Mouse (Mus musculus) embryonic facial prominence, embryonic 14.5 days (tissue): ENCODE data around the gene Prap1. TPM values are rescaled to one million over a fixed set of nuclear protein-coding genes. Genes with fewer than 3 reads are reported as not detected.

Experiments
- ATAC-seq: fragments of 200-750 bp; cut with Nextera tagmentation; 2 replicates; pipeline ENCODE4 v1.8.0; 2017; ENCODE audit warnings: low read depth, moderate number of reproducible peaks, moderate TSS enrichment
- DNase-seq: peaks from one replicate; pipeline ENCODE4 v3.0.0-alpha.2; 2015; ENCODE audit warnings: low spot score
- H3K27ac ChIP-seq: fragments of 300-500 bp; sonication (generic); replicated peaks from 2 replicates; pipeline ENCODE4 v1.5.1; 2014; ENCODE audit warnings: low read depth, mild to moderate bottlenecking, low read length, moderate library complexity
- H3K27me3 ChIP-seq: fragments of 300-500 bp; sonication (generic); replicated peaks from 2 replicates; pipeline ENCODE4 v1.6.1; 2014; ENCODE audit warnings: low read length; ENCODE audit not compliant: control insufficient read depth, insufficient read depth
- H3K36me3 ChIP-seq: fragments of 300-500 bp; sonication (generic); 2 replicates; pipeline ENCODE4 v1.6.1; 2014; ENCODE audit warnings: low read length, mixed read lengths; ENCODE audit not compliant: control insufficient read depth, insufficient read depth
- H3K4me1 ChIP-seq: fragments of 300-500 bp; sonication (generic); 2 replicates; pipeline ENCODE4 v1.6.1; 2014; ENCODE audit warnings: antibody characterized with exemption, low read length; ENCODE audit not compliant: control insufficient read depth, insufficient read depth
- H3K4me2 ChIP-seq: fragments of 300-500 bp; sonication (generic); 2 replicates; pipeline ENCODE4 v1.6.1; 2014; ENCODE audit warnings: low read depth, mild to moderate bottlenecking, low read length, moderate library complexity, mixed read lengths
- H3K4me3 ChIP-seq: fragments of 300-500 bp; sonication (generic); 2 replicates; pipeline ENCODE4 v1.5.1; 2014; ENCODE audit warnings: low read depth, mild to moderate bottlenecking, low read length
- H3K9ac ChIP-seq: fragments of 300-500 bp; sonication (generic); 2 replicates; pipeline ENCODE4 v1.6.1; 2014; ENCODE audit warnings: low read depth, mild to moderate bottlenecking, low read length, moderate library complexity, mixed read lengths
- H3K9me3 ChIP-seq: fragments of 300-500 bp; sonication (generic); 2 replicates; pipeline ENCODE4 v1.6.1; 2016; ENCODE audit warnings: low read length; ENCODE audit not compliant: control insufficient read depth
- WGBS: fragments of 180-500 bp; shearing (Covaris S2); extraction: QIAGEN DNeasy Blood & Tissue Kit; methylation state at CpG from one replicate; pipeline ENCODE4 v1.1.7; 2014; 5-methylcytosine and 5-hydroxymethylcytosine counted together
- polyA plus RNA-seq: library from polyadenylated mRNA; unstranded; fragments of >200 nt; fragmentation: Nextera tagmentation; extraction: Ambion mirVana; gene quantifications from 2 replicates; pipeline ENCODE4 v1.2.1, GENCODE M21; 2014

The Prap1 gene
- polyA plus RNA-seq = 0.60 TPM in 1 of 2 replicates, not detected in the other

DNA sequence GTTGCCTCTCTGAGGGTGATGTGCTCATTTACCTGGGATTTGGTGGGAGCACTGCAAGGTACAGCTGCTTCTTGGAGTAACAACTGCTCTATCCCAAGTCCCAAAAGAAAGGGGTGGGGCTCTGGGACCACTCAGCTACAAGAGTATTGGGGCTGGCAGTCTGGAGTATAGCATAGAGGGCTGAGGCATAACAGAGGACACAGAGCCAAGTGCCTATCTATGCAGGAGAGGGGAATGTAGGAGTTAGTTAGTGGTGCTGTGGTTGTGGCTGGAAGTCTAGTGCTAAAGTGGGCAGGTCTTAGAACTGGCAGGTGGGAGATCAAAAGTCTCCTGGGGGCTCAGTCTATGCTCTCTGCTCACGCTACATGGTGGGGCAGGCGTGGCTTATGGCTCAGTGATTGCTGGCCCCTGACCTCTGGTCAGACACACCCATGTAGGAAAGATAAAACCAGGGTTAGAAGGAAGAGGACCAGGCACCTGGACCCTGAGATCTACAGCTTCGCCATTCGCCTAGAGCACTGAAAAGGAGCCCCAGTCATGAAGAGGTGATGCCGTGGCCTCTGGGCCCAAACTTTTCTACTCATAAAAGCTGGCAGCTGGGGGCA lies at the start of gene Prap1:
Prap1 (plus strand) TSS at position 472 of the 605 bp plus-strand sequence.
- Histone ChIP-seq H3K27ac (no peak within 1 kb of the TSS), H3K4me2 (no peak within 1 kb of the TSS), H3K27me3 (no peaks in the 10 kb centered on the region), H3K4me3 (no peak within 1 kb of the TSS), H3K9ac (no peak within 1 kb of the TSS), H3K36me3 (no peaks in the 10 kb centered on the region), H3K9me3 (no peaks in the 10 kb centered on the region), H3K4me1 (no peaks in the 10 kb centered on the region)
- DNase-seq (no peak), ATAC-seq (no peak)
- 75% methylated on average over 5 of the region's 5 CpGs for WGBS

GRCm38 (mm10) chr7:140045546-140045945 lies 47.6 kb upstream of the Prap1 start:
- H3K36me3 ChIP-seq = no peaks in the 10 kb centered on the region
- H3K4me3 ChIP-seq = no peak overlapping the region
- no peaks in the 10 kb centered on the region for H3K9me3 ChIP-seq
- H3K27me3 ChIP-seq = peaks cover 60% of the 10 kb centered on the region
- WGBS = 79% methylated on average over 4 of the region's 4 CpGs
- peaks cover 16% of the 10 kb centered on the region for H3K4me1 ChIP-seq
- no peak overlapping the region for H3K9ac ChIP-seq
- DNase-seq (no peak), ATAC-seq (no peak)
- no peak overlapping the region for H3K27ac ChIP-seq
- no peak overlapping the region for H3K4me2 ChIP-seq

GRCm38 (mm10) chr7:140047811-140048311 lies 45.3 kb upstream of the Prap1 start:
- Histone ChIP-seq H3K9me3 (no peaks in the 10 kb centered on the region), H3K27me3 (peaks cover 81% of the 10 kb centered on the region), H3K9ac (no peak overlapping the region), H3K4me3 (peak overlapping the region; percentile 42), H3K4me2 (peak overlapping the region; percentile 66), H3K36me3 (no peaks in the 10 kb centered on the region), H3K4me1 (peaks cover 16% of the 10 kb centered on the region), H3K27ac (no peak overlapping the region)
- 2% methylated on average over 25 of the region's 33 CpGs for WGBS
- ATAC-seq (no peak), DNase-seq (peak; percentile 39)

DNA sequence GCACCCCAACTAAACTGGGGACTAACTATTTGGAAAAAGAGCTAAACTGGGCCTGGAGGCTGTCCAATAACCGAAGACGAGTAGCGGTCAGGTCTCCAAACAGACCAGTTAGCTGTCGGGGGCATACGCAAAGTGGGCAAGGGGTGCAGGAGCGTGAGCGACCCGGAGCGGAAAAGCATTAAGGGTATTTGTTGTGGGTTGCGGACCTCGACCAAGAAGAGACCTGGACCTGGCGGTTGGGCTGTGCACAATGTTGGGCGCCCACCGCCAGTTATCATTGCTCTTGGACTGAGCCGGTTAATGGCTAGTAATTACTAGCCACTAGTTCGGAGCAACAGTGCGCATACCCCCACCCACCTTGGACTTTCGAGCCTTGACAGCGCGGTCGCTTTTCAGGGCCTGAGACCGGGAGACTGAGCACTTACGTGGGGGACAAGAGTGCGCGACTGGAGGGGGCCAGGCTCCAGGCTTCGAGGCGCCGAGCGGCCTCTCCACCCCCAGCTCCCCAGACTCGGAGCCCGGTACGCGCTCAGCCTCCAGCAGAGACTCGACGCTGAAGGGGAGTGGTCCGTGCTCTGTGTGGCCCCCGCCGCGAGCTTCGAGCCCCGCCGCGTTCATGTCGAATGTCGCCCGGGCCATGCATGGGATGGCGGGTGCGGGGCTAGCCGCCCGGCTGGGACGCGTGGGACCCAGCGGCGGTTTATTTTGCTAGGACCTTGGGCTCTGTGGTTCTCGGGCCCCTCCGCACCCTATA lies 44.7 kb upstream of the Prap1 start, which contains the start of gene Msx3:
Msx3 (minus strand) TSS at position 729 of the 754 bp plus-strand sequence.
- Histone ChIP-seq H3K36me3 (no peaks in the 10 kb centered on the region), H3K4me1 (peaks cover 16% of the 10 kb centered on the region), H3K9me3 (no peaks in the 10 kb centered on the region), H3K9ac (peak within 1 kb of the TSS; percentile 14), H3K4me2 (peak within 1 kb of the TSS; percentile 66), H3K27ac (no peak within 1 kb of the TSS), H3K27me3 (peaks cover 87% of the 10 kb centered on the region), H3K4me3 (peak within 1 kb of the TSS; percentile 42)
- DNase-seq = no peak
- ATAC-seq = no peak
- 2% methylated on average over 43 of the region's 56 CpGs for WGBS

DNA sequence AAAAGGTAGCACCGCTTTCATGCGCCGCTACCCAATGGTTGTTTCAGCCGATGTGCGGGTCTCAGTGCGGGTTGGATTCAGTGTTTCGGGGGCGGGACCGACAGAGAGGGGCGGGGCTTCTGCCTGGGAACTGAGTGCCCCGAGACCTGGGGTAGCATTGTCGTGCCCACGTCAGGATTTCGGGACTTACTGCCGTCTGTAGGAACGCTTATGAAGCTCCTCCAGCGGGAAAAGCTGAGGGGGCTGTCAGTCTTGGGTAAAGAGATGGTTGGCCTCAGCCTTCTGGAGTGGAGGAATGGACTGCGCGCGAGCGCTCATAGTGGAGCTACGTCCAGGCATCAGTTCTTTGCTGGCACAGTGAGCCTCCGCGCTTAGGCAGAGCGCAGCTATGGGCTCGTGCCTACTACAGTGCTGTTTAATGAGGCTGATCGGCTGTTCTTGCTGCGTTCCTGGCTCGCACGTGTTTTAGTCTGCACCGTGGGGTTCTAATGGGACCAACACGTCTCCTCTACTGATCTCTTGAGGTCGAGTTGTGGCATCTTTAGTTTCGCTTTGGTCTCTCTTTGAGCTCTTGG lies 44.0 kb upstream of the Prap1 start:
- peak overlapping the region; percentile 14 for H3K9ac ChIP-seq
- H3K27ac ChIP-seq = no peak overlapping the region
- H3K27me3 ChIP-seq = peaks cover 87% of the 10 kb centered on the region
- H3K4me2 ChIP-seq = peak overlapping the region; percentile 66
- H3K4me3 ChIP-seq = peak overlapping the region; percentile 42
- no peaks in the 10 kb centered on the region for H3K9me3 ChIP-seq
- under 1% methylated on average over 19 of the region's 34 CpGs for WGBS
- ATAC-seq (peak; percentile 80), DNase-seq (peak; percentile 59)
- no peaks in the 10 kb centered on the region for H3K36me3 ChIP-seq
- peaks cover 16% of the 10 kb centered on the region for H3K4me1 ChIP-seq

GRCm38 (mm10) chr7:140054124-140054523 lies 39.1 kb upstream of the Prap1 start:
- 85% methylated on average over 4 of the region's 4 CpGs for WGBS
- ATAC-seq (no peak), DNase-seq (no peak)
- H3K27ac ChIP-seq = no peak overlapping the region
- H3K9me3 ChIP-seq = no peaks in the 10 kb centered on the region
- H3K9ac ChIP-seq = no peak overlapping the region
- no peak overlapping the region for H3K4me2 ChIP-seq
- H3K36me3 ChIP-seq = no peaks in the 10 kb centered on the region
- peaks cover 6% of the 10 kb centered on the region for H3K4me1 ChIP-seq
- no peak overlapping the region for H3K4me3 ChIP-seq
- peaks cover 73% of the 10 kb centered on the region for H3K27me3 ChIP-seq

DNA sequence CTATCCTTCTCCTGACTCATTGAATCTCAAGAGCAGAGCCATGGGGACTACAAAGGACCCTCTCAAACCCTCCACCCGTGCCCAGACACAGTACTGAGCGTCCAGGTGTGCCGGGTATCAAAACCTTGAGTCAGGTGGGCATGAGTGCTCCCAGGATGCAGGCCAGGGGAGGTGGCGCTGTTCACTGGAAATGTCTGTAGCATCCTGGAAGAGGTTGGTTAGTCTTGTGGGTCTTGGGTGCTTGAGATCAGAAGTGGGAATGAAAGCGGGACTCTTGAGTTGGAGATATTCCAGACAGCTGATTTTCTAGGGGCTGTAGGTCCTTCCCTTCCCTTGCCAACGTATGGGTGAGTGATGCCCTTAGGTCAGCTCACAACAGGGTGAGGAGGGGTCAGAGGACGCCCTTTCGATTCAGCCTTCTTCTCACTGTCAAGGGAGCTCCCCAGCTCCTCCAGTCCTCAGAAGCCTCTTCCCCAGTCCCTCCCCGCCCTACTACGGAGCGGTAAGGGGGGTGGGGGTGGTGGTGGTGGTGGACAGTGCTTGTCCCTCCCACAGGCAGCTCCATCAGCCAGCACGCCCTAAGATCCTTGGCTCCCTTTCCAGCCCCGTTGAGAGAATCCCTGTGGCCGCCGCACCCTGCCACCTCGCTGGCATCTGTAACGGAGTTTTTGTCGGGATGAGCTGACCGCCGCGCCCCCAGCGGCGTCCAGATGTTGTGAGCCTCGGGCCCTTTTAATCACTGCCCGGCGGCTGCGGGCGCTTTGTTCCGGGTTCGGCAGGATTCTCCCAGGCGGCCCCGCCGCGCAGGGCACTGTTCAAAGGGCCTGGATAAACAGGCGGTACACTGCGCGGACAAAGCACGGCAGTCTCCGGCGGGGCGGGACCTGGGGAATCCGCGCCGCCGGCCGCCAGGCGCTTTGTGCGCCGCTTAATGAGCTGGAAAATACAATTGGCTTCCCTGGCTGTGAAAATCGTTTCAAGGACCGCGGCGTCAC lies 35.5 kb upstream of the Prap1 start:
- 4% methylated on average over 45 of the region's 53 CpGs for WGBS
- H3K27ac ChIP-seq = no peak overlapping the region

GRCm38 (mm10) chr7:140058528-140058927 lies 34.7 kb upstream of the Prap1 start:
- H3K9me3 ChIP-seq = no peaks in the 10 kb centered on the region
- peaks cover 14% of the 10 kb centered on the region; the same call in 1 of the 2 replicates for H3K4me1 ChIP-seq
- peak overlapping the region; percentile 67; the same call in 1 of the 2 replicates for H3K9ac ChIP-seq
- no peaks in the 10 kb centered on the region for H3K36me3 ChIP-seq
- DNase-seq = no peak
- H3K4me3 ChIP-seq = peak overlapping the region; percentile 47
- H3K27ac ChIP-seq = no peak overlapping the region
- 26% methylated on average over 7 of the region's 7 CpGs for WGBS
- ATAC-seq = no peak
- peaks cover 70% of the 10 kb centered on the region for H3K27me3 ChIP-seq
- H3K4me2 ChIP-seq = peak overlapping the region; percentile 85

More for the DNA sequence above, 35.5 kb upstream of the Prap1 start:
- H3K4me1 ChIP-seq = peaks cover 14% of the 10 kb centered on the region; the same call in 1 of the 2 replicates
- DNase-seq = peak; percentile 75
- H3K9ac ChIP-seq = peak overlapping the region; percentile 67
- H3K36me3 ChIP-seq = no peaks in the 10 kb centered on the region
- H3K9me3 ChIP-seq = no peaks in the 10 kb centered on the region
- peaks cover 73% of the 10 kb centered on the region for H3K27me3 ChIP-seq
- peak overlapping the region; percentile 85 for H3K4me2 ChIP-seq
- peak; percentile 83 for ATAC-seq
- peak overlapping the region; percentile 47 for H3K4me3 ChIP-seq
